Comparison of ENCODE assay signal across 22 mouse cellular contexts in the genomic region with DNA sequence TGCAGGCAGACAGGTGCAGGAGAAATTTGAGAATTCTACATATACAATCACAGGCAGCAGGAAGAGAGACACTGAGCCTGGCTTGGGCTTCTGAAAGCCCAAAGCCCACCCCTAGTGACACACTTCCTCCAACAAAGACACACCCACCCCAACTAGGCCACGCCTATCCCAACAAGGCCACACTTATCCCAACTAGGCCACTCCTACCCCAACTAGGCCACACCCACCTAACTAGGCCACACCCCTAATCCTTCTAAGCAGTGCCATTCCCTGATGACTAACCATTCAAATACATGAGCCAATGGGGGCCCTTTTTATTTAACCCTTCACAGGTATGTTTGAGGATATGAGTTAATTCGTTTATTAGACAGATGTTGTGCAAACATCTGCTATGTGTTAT. TPM values are rescaled to one million over a fixed set of nuclear protein-coding genes. Genes with fewer than 3 reads are reported as not detected.
DNase-seq lines count a peak whose midpoint lies in the region; ATAC-seq and TF ChIP-seq lines count a peak whose summit lies in the region.
"Had no signal": no experiment of that assay in that cellular context is flagged by ENCODE, and none has a peak within 500 bp of the region (broad histone marks: within the 10 kb centered on the region; RNA-seq: fewer than 3 reads in every experiment).

No protein-coding gene starts in this region.

- H3K9ac ChIP-seq in liver, postnatal 0 days (replicated peaks): no peak overlapping the region
- H3K9ac ChIP-seq in ES-E14 (ENCODE audit: insufficient read depth, low read depth, low read length, poor library complexity, severe bottlenecking): no peak overlapping the region
- H3K9ac ChIP-seq: embryonic facial prominence, embryonic 15.5 days; hindbrain, embryonic 15.5 days; intestine, embryonic 15.5 days; kidney, embryonic 15.5 days; limb, embryonic 12.5 days; liver, embryonic 13.5 days; lung, embryonic 15.5 days had no signal

- ATAC-seq in liver, postnatal 0 days: no peak
- ATAC-seq in megakaryocyte-erythroid progenitor cell, adult 5-6 weeks (replicated peaks; ENCODE audit: low FRiP score, low TSS enrichment, poor library complexity, severe bottlenecking): 0 out of 2 replicates have a peak, but pooled peaks have one; percentile 47
- ATAC-seq: forebrain, embryonic 16.5 days; intestine, embryonic 15.5 days; Patski had no signal

- in situ Hi-C loops in ES-E14 (cut with MboI; ENCODE audit: low sequenced_read_pairs in 2 of 2, unreplicated experiment in 2 of 2): no loop called here

- no peak overlapping the region for H3K27ac ChIP-seq in liver, postnatal 0 days (ENCODE audit: low read depth)
- H3K27ac ChIP-seq in ES-E14 (ENCODE audit: insufficient read depth, low read depth, low read length, poor library complexity, severe bottlenecking): no peak overlapping the region
- H3K27ac ChIP-seq: embryonic facial prominence, embryonic 15.5 days; hindbrain, embryonic 15.5 days; intestine, embryonic 15.5 days; kidney, embryonic 15.5 days; limb, embryonic 12.5 days; liver, embryonic 13.5 days; lung, embryonic 15.5 days had no signal

- H3K4me2 ChIP-seq in liver, postnatal 0 days (ENCODE audit: low read depth, low read length): no peak overlapping the region
- H3K4me2 ChIP-seq: heart, embryonic 11.5 days; hindbrain, embryonic 15.5 days; intestine, embryonic 15.5 days; liver, embryonic 13.5 days; lung, embryonic 15.5 days had no signal

- no peaks in the 10 kb centered on the region for H3K27me3 ChIP-seq in liver, postnatal 0 days (ENCODE audit: insufficient read depth, low read length)
- H3K27me3 ChIP-seq: embryonic facial prominence, embryonic 15.5 days; hindbrain, embryonic 15.5 days; intestine, embryonic 15.5 days; kidney, embryonic 15.5 days; limb, embryonic 12.5 days; liver, embryonic 13.5 days; lung, embryonic 15.5 days; Patski had no signal

- H3K36me3 ChIP-seq in liver, postnatal 0 days (replicated peaks; ENCODE audit: insufficient read depth, low read length): no peaks in the 10 kb centered on the region
- H3K36me3 ChIP-seq in ES-E14 (ENCODE audit: control insufficient read depth, insufficient read depth, low read length, poor library complexity, severe bottlenecking): no peaks in the 10 kb centered on the region
- H3K36me3 ChIP-seq: embryonic facial prominence, embryonic 15.5 days; hindbrain, embryonic 15.5 days; intestine, embryonic 15.5 days; kidney, embryonic 15.5 days; limb, embryonic 12.5 days; liver, embryonic 13.5 days; lung, embryonic 15.5 days had no signal

- H3K9me3 ChIP-seq in liver, postnatal 0 days (ENCODE audit: low read length): 0 out of 2 replicates have a peak, but pooled peaks cover 3% of the 10 kb centered on the region
- H3K9me3 ChIP-seq in ES-E14 (ENCODE audit: control insufficient read depth, insufficient read depth, low read depth, low read length): no peaks in the 10 kb centered on the region
- H3K9me3 ChIP-seq: embryonic facial prominence, embryonic 15.5 days; hindbrain, embryonic 15.5 days; intestine, embryonic 15.5 days; kidney, embryonic 15.5 days; liver, embryonic 13.5 days; lung, embryonic 15.5 days had no signal

- DNase-seq in liver: peak; percentile 24
- no peak for DNase-seq in liver, postnatal 0 days
- peak; percentile 59 for DNase-seq in ES-E14 (ENCODE audit: low read depth, low spot score)
- DNase-seq in c-Kit-positive CD71-positive TER-119-positive erythroid progenitor cells, embryonic 14.5 days (ENCODE audit: low spot score): peak; percentile 12
- no peak for DNase-seq in right cerebral cortex, adult 2 months (ENCODE audit: low spot score in 2 of 2)
- DNase-seq in right cerebral cortex, postnatal 14 days: no peak
- DNase-seq: adrenal gland, postnatal 25 days; cerebellum, adult 8-10 months; heart, postnatal 10 days; kidney, postnatal 4 days; liver, embryonic 13.5 days; thymus, adult 2 months had no signal

- no peaks in the 10 kb centered on the region; the same call in 1 of the 2 replicates for H3K4me1 ChIP-seq in liver, postnatal 0 days (ENCODE audit: insufficient read depth)
- H3K4me1 ChIP-seq in ES-E14 (ENCODE audit: control insufficient read depth in 2 of 2, insufficient read depth in 2 of 2, low read length in 2 of 2, poor library complexity in 1 of 2): peaks cover 4 to 28% of the 10 kb centered on the region in 2 experiments
- H3K4me1 ChIP-seq: liver, embryonic 13.5 days had no signal

- no peak overlapping the region for H3K4me3 ChIP-seq in liver, postnatal 0 days (ENCODE audit: low read depth, low read length)
- H3K4me3 ChIP-seq in ES-E14 (ENCODE audit: insufficient read depth in 1 of 2, low read depth in 1 of 2, low read length in 2 of 2, poor library complexity in 1 of 2, severe bottlenecking in 1 of 2): no peak overlapping the region
- H3K4me3 ChIP-seq: embryonic facial prominence, embryonic 15.5 days; hindbrain, embryonic 15.5 days; intestine, embryonic 15.5 days; kidney, embryonic 15.5 days; limb, embryonic 12.5 days; liver, embryonic 13.5 days; lung, embryonic 15.5 days had no signal

- TF ChIP-seq EP300 in liver, postnatal 0 days (IDR thresholded peaks at IDR 0.05; ENCODE audit: low read depth): no peak

- no peak for TF ChIP-seq CTCF in liver, postnatal 0 days (IDR thresholded peaks at IDR 0.05; ENCODE audit: low read depth)

- WGBS in liver, postnatal 0 days (ENCODE audit: insufficient replicate concordance): 80% methylated on average over 2 of the region's 2 CpGs

TF ChIP-seq in ES-E14, 5 proteins besides CTCF, POLR2A, EP300 and RAD21:
- TF ChIP-seq ZC3H11A (IDR thresholded peaks at IDR 0.05; ENCODE audit: borderline replicate concordance, low read depth, low read length): no peak
- TF ChIP-seq HCFC1 (IDR thresholded peaks at IDR 0.05; ENCODE audit: borderline replicate concordance, insufficient read depth, low read length): no peak
- no peak for TF ChIP-seq ZNF384 (IDR thresholded peaks at IDR 0.05; ENCODE audit: low read depth, low read length)
- no peak for TF ChIP-seq MAFK (IDR thresholded peaks at IDR 0.05; ENCODE audit: insufficient read depth, low read depth, low read length)
- no peak for TF ChIP-seq CHD2 (IDR thresholded peaks at IDR 0.05; ENCODE audit: low read depth, low read length)

RNA-seq across cellular contexts. Expression of a gene that starts 42.3 kb away (rescaled TPM):
- polyA plus RNA-seq in liver, postnatal 0 days (2015; fragmentation: Nextera tagmentation; extraction: Ambion mirVana): 1.9 and 2.5 TPM in 2 replicates
- total RNA-seq in ES-E14 (2012; rRNA removed): 3.1 and 4.2 TPM in 2 replicates
- total RNA-seq in megakaryocyte-erythroid progenitor cell, adult 5-6 weeks (2014; fragmentation: Nextera tagmentation): not detected in 2 replicates
- not detected in 2 replicates for total RNA-seq in megakaryocyte-erythroid progenitor cell, adult 5-6 weeks (2017)

Comparison
In these comparisons a context has a peak if more than half of its experiments do, and no peak if none do; other contexts are left out.
1. DNase-seq: peak in liver (single experiment), ES-E14 (single experiment) and c-Kit-positive CD71-positive TER-119-positive erythroid progenitor cells, embryonic 14.5 days (single experiment); none in liver, postnatal 0 days (single experiment), right cerebral cortex, adult 2 months (0 of 2) and right cerebral cortex, postnatal 14 days (single experiment).